Mouse (Mus musculus) megakaryocyte, embryonic 14.5 days (primary cell): ENCODE measurements around the gene Csmd2.

ENCODE experiments used
- FLI1 ChIP-seq: IDR thresholded peaks from 2 replicates; pipeline ENCODE4 v1.6.1; 2012; ENCODE audit warnings: low read length, inconsistent platforms, mixed read lengths
- GATA1 ChIP-seq: IDR thresholded peaks from 3 replicates; pipeline ENCODE4 v1.6.1; 2012; ENCODE audit warnings: mixed read lengths, low read length, inconsistent platforms, borderline replicate concordance

- TF ChIP-seq GATA1 (no peak), FLI1 (no peak)
Measured at GRCm38 (mm10) chr4:128610706-128611105, 623.0 kb downstream of the Csmd2 start.
